Mouse (Mus musculus) kidney, adult 2 months (tissue): ENCODE measurements around the gene 1110008P14Rik. TPM values are rescaled to one million over a fixed set of nuclear protein-coding genes. Genes with fewer than 3 reads are reported as not detected.

Source experiments
- DNase-seq: peaks from one replicate; pipeline ENCODE4 v3.0.0; 2021
- H3K27ac ChIP-seq: fragments of 200-500 bp; 2 replicates; pipeline ENCODE4 v1.5.1; 2012; ENCODE audit warnings: low read depth, low read length, control low read depth, inconsistent platforms; ENCODE audit not compliant: insufficient read depth
- H3K27me3 ChIP-seq: fragments of 200-500 bp; replicated peaks from 2 replicates; pipeline ENCODE4 v1.6.1; 2012; ENCODE audit warnings: mild to moderate bottlenecking, moderate library complexity, low read length, inconsistent platforms; ENCODE audit not compliant: control insufficient read depth, insufficient read depth
- H3K36me3 ChIP-seq: fragments of 200-500 bp; 2 replicates; pipeline ENCODE4 v1.6.1; 2012; ENCODE audit warnings: mild to moderate bottlenecking, moderate library complexity, low read length, inconsistent platforms; ENCODE audit not compliant: control insufficient read depth, insufficient read depth
- H3K4me1 ChIP-seq: fragments of 200-500 bp; 2 replicates; pipeline ENCODE4 v1.6.1; 2011; ENCODE audit warnings: low read length; ENCODE audit not compliant: control insufficient read depth, insufficient read depth
- H3K4me3 ChIP-seq: fragments of 200-500 bp; 2 replicates; pipeline ENCODE4 v1.5.1; 2011; ENCODE audit warnings: mild to moderate bottlenecking, low read depth, low read length, control low read depth; ENCODE audit not compliant: insufficient read depth
- CTCF ChIP-seq: fragments of 200-500 bp; conservative IDR thresholded peaks from 2 replicates; pipeline ENCODE4 v1.5.1; 2011; ENCODE audit warnings: low read depth, mild to moderate bottlenecking, control low read depth, low read length, moderate library complexity, mixed read lengths; ENCODE audit not compliant: insufficient read depth, insufficient read length
- POLR2A ChIP-seq: fragments of 200-500 bp; IDR thresholded peaks from one replicate; pipeline ENCODE4 v1.6.1; 2011; ENCODE audit warnings: low read depth, low read length, control low read depth
- WGBS: fragments of 180-500 bp; shearing (Covaris S2); methylation state at CpG from one replicate; pipeline ENCODE4 v1.1.7; 2018; 5-methylcytosine and 5-hydroxymethylcytosine counted together
- polyA plus RNA-seq: library from polyadenylated mRNA; depleted of rRNA; stranded (reverse); fragments of >200 nt; gene quantifications from 2 replicates; pipeline ENCODE4 v1.2.3, GENCODE M21; 2012

Gene 1110008P14Rik
- polyA plus RNA-seq, 1 experiment: 182 TPM

GRCm38 (mm10) chr2:32418430-32419151 lies 36.9 kb upstream of the 1110008P14Rik start:
- DNase-seq: peak; percentile 84
- H3K27ac ChIP-seq: peak overlapping the region; percentile 97
- no peak for TF ChIP-seq CTCF
- no peak for TF ChIP-seq POLR2A
- H3K27me3 ChIP-seq: no peaks in the 10 kb centered on the region
- 42% methylated on average over 12 of the region's 12 CpGs for whole genome bisulfite sequencing
- peaks cover 36% of the 10 kb centered on the region for H3K4me1 ChIP-seq
- H3K4me3 ChIP-seq: no peak overlapping the region
- peaks cover 10% of the 10 kb centered on the region for H3K36me3 ChIP-seq

- DNase-seq: no peak
- TF ChIP-seq CTCF: no peak
- TF ChIP-seq POLR2A: no peak
- H3K4me3 ChIP-seq: no peak overlapping the region
- 73% methylated on average over 8 of the region's 8 CpGs for WGBS
- 0 out of 2 replicates have a peak overlapping the region, but pooled peaks have one; percentile 97 for H3K27ac ChIP-seq
- H3K36me3 ChIP-seq: peaks cover 10% of the 10 kb centered on the region
- H3K27me3 ChIP-seq: no peaks in the 10 kb centered on the region
- peaks cover 30% of the 10 kb centered on the region for H3K4me1 ChIP-seq
These were observed 35.7 kb upstream of the 1110008P14Rik start for GRCm38 (mm10) chr2:32417486-32417885.

GRCm38 (mm10) chr2:32416556-32416955 lies 34.8 kb upstream of the 1110008P14Rik start:
- H3K4me1 ChIP-seq: peaks cover 30% of the 10 kb centered on the region
- no peak overlapping the region for H3K27ac ChIP-seq
- no peak overlapping the region for H3K4me3 ChIP-seq
- TF ChIP-seq CTCF: no peak
- TF ChIP-seq POLR2A: no peak
- 54% methylated on average over 2 of the region's 2 CpGs for WGBS
- H3K27me3 ChIP-seq: no peaks in the 10 kb centered on the region
- peaks cover 10% of the 10 kb centered on the region for H3K36me3 ChIP-seq
- DNase-seq: no peak

- DNase-seq: peak; percentile 73
- 66% methylated on average over 12 of the region's 12 CpGs for WGBS
- TF ChIP-seq POLR2A (no peak), CTCF (no peak)
- Histone ChIP-seq H3K27ac (no peak overlapping the region), H3K4me1 (peaks cover 30% of the 10 kb centered on the region), H3K36me3 (peaks cover 10% of the 10 kb centered on the region), H3K27me3 (no peaks in the 10 kb centered on the region), H3K4me3 (no peak overlapping the region)
These were observed 34.1 kb upstream of the 1110008P14Rik start for GRCm38 (mm10) chr2:32415801-32416200.

- Histone ChIP-seq H3K4me3 (no peak overlapping the region), H3K27ac (no peak overlapping the region), H3K27me3 (no peaks in the 10 kb centered on the region), H3K36me3 (peaks cover 10% of the 10 kb centered on the region), H3K4me1 (peaks cover 23% of the 10 kb centered on the region)
- no peak for DNase-seq
- 54% methylated on average over 5 of the region's 5 CpGs for WGBS
- TF ChIP-seq CTCF: no peak
- TF ChIP-seq POLR2A: peak; percentile 22
These were observed 32.2 kb upstream of the 1110008P14Rik start for GRCm38 (mm10) chr2:32413936-32414335.

- Histone ChIP-seq H3K27ac (no peak overlapping the region; the same call in 1 of the 2 replicates), H3K27me3 (no peaks in the 10 kb centered on the region), H3K36me3 (peaks cover 8% of the 10 kb centered on the region), H3K4me1 (peaks cover 18% of the 10 kb centered on the region), H3K4me3 (no peak overlapping the region)
- DNase-seq: no peak
- TF ChIP-seq POLR2A (no peak), CTCF (no peak)
- WGBS: 82% methylated on average over 6 of the region's 6 CpGs
These were observed 31.2 kb upstream of the 1110008P14Rik start for GRCm38 (mm10) chr2:32412742-32413531.

- DNase-seq: no peak
- TF ChIP-seq CTCF (no peak), POLR2A (no peak)
- H3K27me3 ChIP-seq: no peaks in the 10 kb centered on the region
- no peak overlapping the region for H3K27ac ChIP-seq
- no peak overlapping the region for H3K4me3 ChIP-seq
- peaks cover 30% of the 10 kb centered on the region for H3K4me1 ChIP-seq
- 56% methylated on average over 7 of the region's 7 CpGs for WGBS
- H3K36me3 ChIP-seq: peaks cover 6% of the 10 kb centered on the region
These were observed 29.7 kb upstream of the 1110008P14Rik start for GRCm38 (mm10) chr2:32411407-32411806.
